Mouse (Mus musculus) hindlimb bud, embryonic 11.5 days (tissue): ENCODE results near the gene Dnajc11.

ENCODE experiments used
- DNase-seq: peaks from one replicate; pipeline ENCODE4 v3.0.0-alpha.2; 2012; ENCODE audit warnings: low read depth, low spot score; ENCODE audit errors: extremely low spot score

The Dnajc11 gene

GRCm38 (mm10) chr4:151985886-151986285 lies 52.4 kb downstream of the Dnajc11 start:
- DNase-seq = no peak

- DNase-seq = no peak
These were observed 53.2 kb downstream of the Dnajc11 start for GRCm38 (mm10) chr4:151986650-151987049.

- DNase-seq = no peak
These were observed 54.5 kb downstream of the Dnajc11 start for GRCm38 (mm10) chr4:151988014-151988341.

GRCm38 (mm10) chr4:151988342-151989109 lies 55.0 kb downstream of the Dnajc11 start, which contains the start of gene Thap3:
TSS of gene Thap3 (minus strand) at chr4:151988997.
- DNase-seq = no peak

GRCm38 (mm10) chr4:151989110-151989488 lies 55.6 kb downstream of the Dnajc11 start:
- no peak for DNase-seq

GRCm38 (mm10) chr4:151992091-151992490 lies 58.6 kb downstream of the Dnajc11 start:
- no peak for DNase-seq

GRCm38 (mm10) chr4:151993035-151993434 lies 59.5 kb downstream of the Dnajc11 start:
- no peak for DNase-seq

- no peak for DNase-seq
These were observed 61.0 kb downstream of the Dnajc11 start for GRCm38 (mm10) chr4:151994228-151995171.

- no peak for DNase-seq
These were observed 62.1 kb downstream of the Dnajc11 start for GRCm38 (mm10) chr4:151995371-151996172.

- peak; percentile 94 for DNase-seq
These were observed 62.9 kb downstream of the Dnajc11 start, which contains the start of gene Phf13 for GRCm38 (mm10) chr4:151996173-151996950. TSS of gene Phf13 (minus strand) at chr4:151996258.

GRCm38 (mm10) chr4:151996951-151997222 lies 63.4 kb downstream of the Dnajc11 start:
- DNase-seq = no peak

- no peak for DNase-seq
These were observed 64.2 kb downstream of the Dnajc11 start for GRCm38 (mm10) chr4:151997701-151998100.

- no peak for DNase-seq
These were observed 66.0 kb downstream of the Dnajc11 start for GRCm38 (mm10) chr4:151999481-151999880.

GRCm38 (mm10) chr4:152000906-152001305 lies 67.4 kb downstream of the Dnajc11 start:
- DNase-seq = no peak

GRCm38 (mm10) chr4:152001335-152001734 lies 67.8 kb downstream of the Dnajc11 start:
- no peak for DNase-seq

GRCm38 (mm10) chr4:152002063-152002462 lies 68.6 kb downstream of the Dnajc11 start:
- no peak for DNase-seq

- DNase-seq = no peak
These were observed 72.6 kb downstream of the Dnajc11 start for GRCm38 (mm10) chr4:152006137-152006536.

GRCm38 (mm10) chr4:152006812-152007211 lies 73.3 kb downstream of the Dnajc11 start:
- DNase-seq = no peak

- no peak for DNase-seq
These were observed 74.1 kb downstream of the Dnajc11 start for GRCm38 (mm10) chr4:152007481-152008147.

GRCm38 (mm10) chr4:152008148-152008500 lies 74.6 kb downstream of the Dnajc11 start:
- no peak for DNase-seq
